Mouse (Mus musculus): ENCODE results near the gene Lao1.

Lao1 gene

GRCm38 (mm10) chr4:119014997-119015396 is 53.6 kb downstream of the Lao1 start:
- no peak for DNase-seq (ENCODE audit: low read depth, low spot score)

GRCm38 (mm10) chr4:119015557-119015956 is 54.2 kb downstream of the Lao1 start:
- no peak for DNase-seq (ENCODE audit: low read depth, low spot score)

GRCm38 (mm10) chr4:119017078-119017477 is 55.7 kb downstream of the Lao1 start:
- no peak for DNase-seq (ENCODE audit: low read depth, low spot score)
